Mouse (Mus musculus) cerebellum, postnatal 25 days (tissue): ENCODE data around the gene Nars2.
A peak's percentile ranks its signal among the peaks of the same experiment; 100 is the strongest.

Source experiments
- DNase-seq, 2 experiments: peaks; one replicate each; pipeline ENCODE4 v3.0.0; 2021; ENCODE audit warnings: mixed read lengths in 2 of 2

Gene Nars2

DNA sequence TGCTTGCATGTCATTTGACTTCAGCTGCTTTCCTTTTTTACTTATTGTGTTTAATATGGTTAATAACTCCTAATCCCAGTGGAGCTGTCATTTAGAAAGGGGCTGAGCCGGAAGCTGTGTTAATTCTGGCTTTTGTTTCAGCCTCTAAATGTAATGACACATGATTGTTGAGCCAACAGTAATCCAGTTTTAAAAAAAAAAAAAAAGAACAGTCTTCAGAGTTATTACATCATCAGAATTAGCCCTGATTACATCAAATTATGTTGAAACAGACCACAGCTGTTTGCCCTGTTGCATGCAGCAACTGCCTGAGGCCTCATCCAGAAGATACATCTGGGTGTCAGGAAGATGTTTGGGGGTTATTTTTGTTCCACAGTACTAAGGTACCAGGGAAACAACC, 123.7 kb downstream of the Nars2 start:
- DNase-seq, result no peak

DNA sequence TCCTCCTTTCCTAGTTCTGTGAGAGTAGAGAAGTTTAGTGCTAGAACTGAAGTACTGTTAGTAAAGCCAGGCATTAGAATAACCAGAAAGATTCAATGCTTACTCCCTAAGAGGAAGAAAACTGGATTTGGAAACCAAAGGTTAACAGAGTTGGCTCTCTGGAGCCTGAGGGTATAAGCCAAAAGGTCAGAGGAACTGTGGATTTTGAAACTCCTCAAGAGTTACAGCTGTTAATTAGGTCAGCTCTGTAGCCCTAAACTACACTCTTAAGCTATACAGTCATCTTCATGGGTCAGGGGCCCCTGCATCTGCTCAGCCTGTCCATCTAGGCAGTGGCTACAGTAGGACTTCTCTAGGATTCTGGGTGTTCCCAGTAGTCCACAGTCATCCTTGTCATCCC, 125.7 kb downstream of the Nars2 start:
- no peak for DNase-seq

- DNase-seq, result peak in 1 of 2 experiments; percentile 5
These were observed 127.4 kb downstream of the Nars2 start for GRCm38 (mm10) chr7:97078685-97079084.

GRCm38 (mm10) chr7:97079145-97079544, 127.8 kb downstream of the Nars2 start:
- peak; percentile 23 to 52 for DNase-seq

DNA sequence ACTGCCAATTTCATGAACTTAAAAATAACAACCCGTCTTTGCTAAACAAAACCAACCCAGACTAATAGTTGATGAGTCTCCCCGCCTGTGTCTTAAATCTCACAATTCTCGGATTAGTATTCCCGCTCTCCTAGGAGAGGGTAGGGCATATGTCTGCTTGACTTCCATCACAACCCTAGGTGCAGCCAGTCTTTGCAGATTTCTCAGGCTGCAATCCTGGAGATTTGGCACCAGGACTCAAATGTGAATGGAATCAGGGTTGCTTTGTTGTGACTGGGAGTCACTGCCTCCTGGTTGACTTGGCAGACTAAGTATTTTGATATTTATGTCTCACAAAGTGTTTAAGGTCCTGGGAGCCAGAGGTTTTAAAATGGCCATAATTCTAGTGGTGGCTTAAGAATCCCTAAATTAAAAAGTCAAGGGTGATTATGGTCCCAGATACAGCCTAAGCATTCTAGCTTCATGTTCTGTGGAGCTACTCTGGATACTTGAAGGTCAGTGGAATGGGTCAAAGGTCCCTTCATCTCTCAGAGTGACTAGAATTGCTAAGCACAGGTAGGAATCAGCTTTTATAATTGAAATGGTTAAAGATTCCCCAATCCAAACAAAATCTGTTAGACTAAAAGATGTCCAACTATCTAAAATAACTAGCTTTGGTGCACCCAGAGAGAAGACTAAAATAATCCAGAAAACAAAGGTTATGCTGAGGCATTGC, 128.5 kb downstream of the Nars2 start:
- no peak for DNase-seq

- no peak for DNase-seq
These were observed 129.4 kb downstream of the Nars2 start for GRCm38 (mm10) chr7:97080621-97081241.

GRCm38 (mm10) chr7:97081242-97081958, 130.1 kb downstream of the Nars2 start, which contains the start of gene Gab2:
Gene Gab2 (plus strand): TSS chr7:97081586.
- DNase-seq, result peak; percentile 62 to 79

DNA sequence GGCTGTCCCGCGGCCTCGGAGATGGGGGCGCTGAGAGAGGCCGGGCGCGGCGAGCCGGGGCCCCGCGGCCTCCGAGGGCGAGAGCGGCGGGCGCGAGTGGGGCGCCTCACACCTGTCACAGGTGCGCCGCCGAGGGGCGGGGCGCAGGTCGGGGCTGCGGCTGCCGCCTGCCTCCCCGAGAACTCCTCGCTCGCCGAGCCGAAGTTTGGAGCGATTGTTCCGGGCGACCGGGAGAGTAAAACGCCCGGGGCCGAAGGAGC, 130.6 kb downstream of the Nars2 start:
- DNase-seq, result no peak

DNA sequence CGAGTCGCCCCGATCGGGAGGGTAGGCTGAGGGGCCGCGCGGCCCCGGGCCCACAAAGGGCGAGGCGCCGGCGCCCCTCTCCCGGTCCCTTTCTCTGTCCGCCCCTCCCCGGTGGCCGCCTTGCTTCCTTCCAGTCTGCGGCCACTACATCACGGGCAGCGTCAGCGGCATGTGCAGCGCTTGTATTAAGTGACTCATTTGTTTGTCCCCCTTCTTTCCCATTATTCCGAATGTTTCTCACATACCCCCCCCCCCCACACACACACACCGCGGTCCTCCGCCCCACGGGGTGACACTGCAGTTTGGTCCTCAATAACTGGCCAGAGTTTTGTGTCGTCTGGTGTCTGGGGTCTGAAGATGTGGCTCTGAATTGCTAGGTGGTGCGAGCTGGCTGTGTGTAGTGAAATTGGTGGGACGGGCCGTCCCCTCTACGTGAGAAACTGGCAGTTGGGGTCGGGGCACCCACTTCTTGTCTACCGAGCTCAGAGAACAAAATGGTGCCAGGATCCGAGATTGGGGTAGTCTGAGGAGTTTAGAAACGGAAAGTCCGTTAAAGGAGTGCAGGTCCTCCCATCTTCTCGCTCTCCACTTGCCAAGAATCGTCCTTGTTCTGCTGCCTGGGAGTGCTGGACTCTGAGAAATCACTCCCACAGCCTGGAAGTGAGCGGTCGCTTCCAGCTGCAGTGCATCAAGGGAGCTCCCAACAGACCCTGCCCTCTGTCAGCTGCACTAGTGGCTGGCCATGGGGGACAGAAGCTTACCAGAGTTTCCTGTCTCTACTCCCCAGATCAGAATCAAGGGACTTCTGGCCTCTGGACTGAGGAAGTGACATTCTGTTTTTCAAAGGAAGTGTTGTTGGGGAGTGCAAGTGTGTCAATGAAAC, 131.2 kb downstream of the Nars2 start:
- peak; percentile 23 to 31 for DNase-seq

GRCm38 (mm10) chr7:97083579-97083978, 132.3 kb downstream of the Nars2 start:
- DNase-seq, result no peak

DNA sequence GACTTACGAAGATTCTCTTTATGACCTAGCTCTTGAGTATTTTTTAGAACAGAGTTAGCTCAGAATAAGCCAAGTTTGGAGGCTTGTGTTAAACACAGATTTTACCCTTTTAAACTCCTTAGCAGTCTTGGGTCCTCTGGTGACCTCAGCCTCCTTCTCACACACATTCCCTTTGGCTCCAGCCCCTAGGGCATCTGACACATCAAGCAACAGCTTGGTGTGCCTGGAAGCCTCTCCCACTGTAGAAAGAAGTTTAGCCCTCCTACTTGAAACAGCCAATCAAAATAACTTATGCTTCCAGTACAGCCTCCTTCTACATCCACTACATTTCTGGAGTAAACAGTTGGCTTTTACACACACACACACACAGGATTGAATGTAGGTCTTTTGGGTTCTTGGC, 132.9 kb downstream of the Nars2 start:
- DNase-seq, result no peak

DNA sequence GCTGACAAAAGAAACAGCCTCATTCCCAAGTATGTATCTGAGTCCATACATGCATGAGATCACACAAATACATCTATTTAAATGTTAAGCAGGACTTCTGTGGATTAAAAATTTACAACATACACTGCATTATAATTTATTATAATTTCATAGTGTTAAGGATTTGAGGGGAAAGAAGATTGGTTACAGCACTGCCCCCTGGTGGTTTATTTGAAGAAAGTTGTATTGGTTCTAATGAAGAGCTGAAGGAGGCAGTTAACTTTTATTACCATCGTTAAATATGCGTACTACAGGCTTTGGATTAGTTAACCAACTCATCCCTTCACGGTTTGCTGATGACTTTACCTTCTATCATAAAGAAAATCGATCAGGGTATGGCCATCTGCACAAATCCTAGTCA, 134.0 kb downstream of the Nars2 start:
- peak in 1 of 2 experiments; percentile 21 for DNase-seq

GRCm38 (mm10) chr7:97094241-97094640, 142.9 kb downstream of the Nars2 start:
- DNase-seq, result no peak

DNA sequence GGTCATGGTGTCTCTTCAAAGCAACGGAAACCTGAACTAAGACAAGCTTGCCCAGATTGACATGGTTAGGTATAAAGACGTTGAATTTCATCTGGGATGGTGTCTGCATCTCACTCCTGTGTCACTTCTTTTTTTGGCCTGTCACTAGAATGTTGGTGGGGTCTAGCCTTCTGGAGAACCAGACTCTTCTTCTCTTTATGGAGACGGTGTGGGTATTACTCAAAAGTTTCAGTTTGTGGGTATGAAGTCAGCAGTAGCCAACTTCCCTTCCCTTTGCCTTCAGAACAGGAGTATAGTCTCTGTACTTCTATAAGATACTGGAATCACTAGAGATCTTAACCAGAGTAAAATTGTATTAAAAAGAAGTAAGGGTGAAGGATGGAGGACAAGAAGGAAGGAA, 156.8 kb downstream of the Nars2 start:
- no peak for DNase-seq
